Mouse (Mus musculus) CH12.LX (cell line): Measurements from ENCODE around the gene Otud5. TPM values are rescaled to one million over a fixed set of nuclear protein-coding genes. Genes with fewer than 3 reads are reported as not detected.

Source experiments
- DNase-seq: peaks from one replicate; pipeline ENCODE4 v3.0.0-alpha.2; 2013; ENCODE audit errors: extremely low read depth
- H3K27ac ChIP-seq: 2 replicates; pipeline ENCODE4 v1.5.1; 2012; ENCODE audit warnings: low read depth, mild to moderate bottlenecking, control low read depth, moderate library complexity; ENCODE audit not compliant: insufficient read depth
- H3K27me3 ChIP-seq: replicated peaks from 2 replicates; pipeline ENCODE3; 2012; ENCODE audit warnings: inconsistent platforms
- H3K36me3 ChIP-seq, 2 experiments: replicated peaks in 1 of 2; 2 replicates each; pipeline versions ENCODE3 to v1.6.1; 2012; ENCODE audit warnings: inconsistent platforms in 1 of 2, low read length in 1 of 2, mild to moderate bottlenecking in 1 of 2, mixed read lengths in 1 of 2, moderate library complexity in 1 of 2; ENCODE audit not compliant: control insufficient read depth in 1 of 2, insufficient read depth in 1 of 2
- H3K4me1 ChIP-seq, 2 experiments: 2 replicates each; pipeline ENCODE4 v1.6.1; 2012; ENCODE audit warnings: inconsistent platforms in 1 of 2, moderate library complexity in 1 of 2; ENCODE audit not compliant: insufficient read depth in 2 of 2, control insufficient read depth in 1 of 2
- H3K4me2 ChIP-seq: 2 replicates; pipeline ENCODE4 v1.6.1; 2012; ENCODE audit warnings: low read depth, mild to moderate bottlenecking, control low read depth; ENCODE audit not compliant: poor library complexity, insufficient read depth, severe bottlenecking
- H3K4me3 ChIP-seq, 3 experiments: fragments of 150-350 bp in 1 of 3; sonication (generic) in 1 of 3; replicated peaks in 1 of 3; 2 replicates each; pipeline versions ENCODE3 to v1.5.1; 2011 to 2012; ENCODE audit warnings: low read depth in 2 of 3, low read length in 2 of 3, mild to moderate bottlenecking in 2 of 3, moderate library complexity in 2 of 3, control low read depth in 1 of 3, improper control_type of control experiment in 1 of 3, inconsistent platforms in 1 of 3, mixed read lengths in 1 of 3; ENCODE audit not compliant: poor library complexity in 1 of 3
- H3K79me2 ChIP-seq: replicated peaks from 2 replicates; pipeline ENCODE4 v1.6.1; 2012; ENCODE audit warnings: mild to moderate bottlenecking, moderate library complexity; ENCODE audit not compliant: control insufficient read depth, poor library complexity, insufficient read depth, severe bottlenecking; ENCODE audit errors: extremely low read depth
- H3K9ac ChIP-seq: 2 replicates; pipeline ENCODE4 v1.6.1; 2012; ENCODE audit warnings: low read depth, mild to moderate bottlenecking, control low read depth, moderate library complexity; ENCODE audit not compliant: insufficient read depth
- H3K9me3 ChIP-seq: replicated peaks from 2 replicates; pipeline ENCODE3; 2012; ENCODE audit warnings: low read length, inconsistent platforms, mixed read lengths
- CHD2 ChIP-seq: IDR thresholded peaks from 2 replicates; pipeline ENCODE4 v1.6.1; 2011; ENCODE audit warnings: low read length, improper control_type of control experiment
- CTCF ChIP-seq, 2 experiments: IDR thresholded peaks in 1 of 2; conservative IDR thresholded peaks in 1 of 2; 2 replicates each; pipeline ENCODE4 v1.5.1; 2011 to 2012; ENCODE audit warnings: low read depth in 2 of 2, low read length in 2 of 2, improper control_type of control experiment in 1 of 2, inconsistent platforms in 1 of 2, mild to moderate bottlenecking in 1 of 2, moderate library complexity in 1 of 2
- EP300 ChIP-seq: IDR thresholded peaks from 2 replicates; pipeline ENCODE4 v1.6.1; 2011; ENCODE audit warnings: low read length, improper control_type of control experiment
- ETS1 ChIP-seq: conservative IDR thresholded peaks from 2 replicates; pipeline ENCODE4 v1.6.1; 2012; ENCODE audit warnings: low read depth, mild to moderate bottlenecking, inconsistent platforms, low read length, improper control_type of control experiment, moderate library complexity
- GABPA ChIP-seq: IDR thresholded peaks from 2 replicates; pipeline ENCODE4 v1.6.1; 2012; ENCODE audit warnings: low read depth, low read length, improper control_type of control experiment, inconsistent platforms; ENCODE audit not compliant: insufficient replicate concordance
- IRF4 ChIP-seq: IDR thresholded peaks from 2 replicates; pipeline ENCODE4 v1.6.1; 2014; ENCODE audit warnings: low read depth, mild to moderate bottlenecking, inconsistent platforms, low read length, improper control_type of control experiment
- KAT2A ChIP-seq: IDR thresholded peaks from 2 replicates; pipeline ENCODE4 v1.6.1; 2012; ENCODE audit warnings: low read length, improper control_type of control experiment, inconsistent platforms; ENCODE audit not compliant: insufficient replicate concordance
- MAFK ChIP-seq: IDR thresholded peaks from 2 replicates; pipeline ENCODE4 v1.6.1; 2011; ENCODE audit warnings: low read length, improper control_type of control experiment; ENCODE audit not compliant: insufficient replicate concordance
- MAX ChIP-seq: IDR thresholded peaks from 2 replicates; pipeline ENCODE4 v1.6.1; 2011; ENCODE audit warnings: low read length, improper control_type of control experiment
- MAZ ChIP-seq: IDR thresholded peaks from 2 replicates; pipeline ENCODE4 v1.6.1; 2012; ENCODE audit warnings: low read depth, mild to moderate bottlenecking, inconsistent platforms, low read length, improper control_type of control experiment, moderate library complexity
- MXI1 ChIP-seq: IDR thresholded peaks from 2 replicates; pipeline ENCODE4 v1.6.1; 2011; ENCODE audit warnings: mild to moderate bottlenecking, low read depth, low read length, improper control_type of control experiment
- NELFE ChIP-seq: IDR thresholded peaks from 2 replicates; pipeline ENCODE4 v1.6.1; 2011; ENCODE audit warnings: low read depth, low read length, improper control_type of control experiment
- NRF1 ChIP-seq: IDR thresholded peaks from 2 replicates; pipeline ENCODE4 v1.6.1; 2014; ENCODE audit warnings: low read depth, mild to moderate bottlenecking, inconsistent platforms, low read length, improper control_type of control experiment, moderate library complexity
- PAX5 ChIP-seq: IDR thresholded peaks from 2 replicates; pipeline ENCODE4 v1.6.1; 2012; ENCODE audit warnings: low read length, inconsistent platforms, mixed read lengths
- POLR2AphosphoS2 ChIP-seq: IDR thresholded peaks from 2 replicates; pipeline ENCODE4 v1.6.1; 2011; ENCODE audit warnings: low read depth, low read length, improper control_type of control experiment
- RAD21 ChIP-seq: IDR thresholded peaks from 2 replicates; pipeline ENCODE4 v1.6.1; 2011; ENCODE audit warnings: low read depth, mild to moderate bottlenecking, low read length, improper control_type of control experiment, moderate library complexity
- SIN3A ChIP-seq: IDR thresholded peaks from 2 replicates; pipeline ENCODE4 v1.6.1; 2012; ENCODE audit warnings: low read length, improper control_type of control experiment, inconsistent platforms
- TBP ChIP-seq: conservative IDR thresholded peaks from 2 replicates; pipeline ENCODE4 v1.6.1; 2011; ENCODE audit warnings: low read depth, low read length, improper control_type of control experiment
- TCF12 ChIP-seq: IDR thresholded peaks from 2 replicates; pipeline ENCODE4 v1.6.1; 2014; ENCODE audit warnings: low read depth, mild to moderate bottlenecking, inconsistent platforms, low read length, improper control_type of control experiment
- USF1 ChIP-seq: IDR thresholded peaks from 2 replicates; pipeline ENCODE4 v1.6.1; 2014; ENCODE audit warnings: low read depth, mild to moderate bottlenecking, inconsistent platforms, low read length, improper control_type of control experiment
- USF2 ChIP-seq: conservative IDR thresholded peaks from 2 replicates; pipeline ENCODE4 v1.6.1; 2011; ENCODE audit warnings: low read depth, low read length, improper control_type of control experiment
- ZKSCAN1 ChIP-seq: IDR thresholded peaks from 2 replicates; pipeline ENCODE4 v1.6.1; 2012; ENCODE audit warnings: low read depth, inconsistent platforms, low read length, improper control_type of control experiment, borderline replicate concordance
- ZMIZ1 ChIP-seq: IDR thresholded peaks from 2 replicates; pipeline ENCODE4 v1.6.1; 2012; ENCODE audit warnings: low read depth, mild to moderate bottlenecking, inconsistent platforms, low read length, improper control_type of control experiment
- ZNF384 ChIP-seq: IDR thresholded peaks from 2 replicates; pipeline ENCODE4 v1.6.1; 2012; ENCODE audit warnings: low read depth, low read length, improper control_type of control experiment, inconsistent platforms
- dilution Hi-C: fragments of 300-500 bp; cut with MboI; formaldehyde crosslinking; loops from 2 replicates; pipeline ENCODE4 v1.14.3; 2020; ENCODE audit warnings: low sequenced_read_pairs; ENCODE audit not compliant: extremely low pct_unique_long_range_greater_than_20kb, extremely low pct_ligation_motif_present
- in situ Hi-C: fragments of 300-500 bp; cut with MboI; formaldehyde crosslinking; loops from 3 replicates; pipeline ENCODE4 v1.14.3; 2019; ENCODE audit warnings: low sequenced_read_pairs, low pct_ligation_motif_present, low pct_unique_long_range_greater_than_20kb, mixed read lengths
- polyA plus RNA-seq: library from polyadenylated mRNA; unstranded; fragments of >175 nt; gene quantifications from 2 replicates; pipeline ENCODE4 v1.2.1, GENCODE M21; 2012; ENCODE audit warnings: low read depth; ENCODE audit not compliant: insufficient read length
- total RNA-seq, 2 experiments: library from RNA; depleted of rRNA; stranded (reverse); fragments of 300-350 nt in 1 of 2; fragments of >200 nt in 1 of 2; gene quantifications; 2 replicates each; pipeline ENCODE4 v1.2.3; 2012 to 2014

The Otud5 gene
- total and polyA plus RNA-seq, 3 experiments = 58.0 to 92.7 (median 67.8) TPM

DNA sequence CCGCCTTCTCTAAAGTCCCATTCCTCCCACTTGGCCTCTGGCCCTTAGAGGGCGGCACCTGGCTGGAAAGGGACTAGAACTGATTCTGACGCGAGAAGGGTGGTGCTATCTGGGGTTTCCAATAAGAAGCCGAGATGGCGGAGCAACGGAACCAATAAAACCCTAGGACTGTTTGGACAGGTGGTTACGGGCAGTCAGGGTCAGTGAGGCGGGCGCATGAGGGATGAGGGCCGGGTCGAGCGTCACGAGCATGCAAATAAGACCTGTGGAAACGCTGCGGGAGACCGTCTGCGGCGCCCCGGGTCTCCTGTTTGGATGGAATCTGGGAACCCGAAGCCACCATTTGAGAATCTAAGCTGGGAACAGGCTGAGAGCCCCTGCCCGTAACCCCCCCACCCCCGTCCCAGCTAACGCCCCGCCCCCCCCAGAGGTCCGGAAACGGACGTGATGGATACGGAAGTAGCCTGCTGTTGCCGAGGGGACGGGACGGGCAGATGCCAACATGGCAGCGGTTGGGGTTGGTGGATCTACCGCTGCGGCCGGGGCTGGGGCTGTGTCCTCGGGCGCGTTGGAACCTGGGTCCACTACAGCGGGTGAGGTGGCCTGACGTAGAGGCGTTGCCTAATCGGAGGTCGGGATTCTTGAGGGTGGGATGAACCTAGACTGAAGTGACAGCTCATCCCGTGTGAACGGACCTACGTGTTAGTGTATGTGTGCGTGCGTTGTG is 42.8 kb downstream of the Otud5 start, which contains the start of gene Slc35a2 (continued):
- TF ChIP-seq CTCF (conservative IDR thresholded peaks at IDR 0.05 in 1 of 2, IDR thresholded peaks at IDR 0.05 in 1 of 2; ENCODE audit: low read depth in 2 of 2, low read length in 2 of 2) = peak in 1 of 2 experiments; percentile 26; a peak in 1 of 4 replicates
- TF ChIP-seq MXI1 = 0 out of 2 replicates have a peak, but pooled peaks have one; percentile 42
- TF ChIP-seq KAT2A = no peak
- TF ChIP-seq EP300 = no peak
- TF ChIP-seq USF2 = no peak
- peak; percentile 16 for TF ChIP-seq TCF12
- 0 out of 2 replicates have a peak, but pooled peaks have one; percentile 26 for TF ChIP-seq ETS1
- TF ChIP-seq, all 38 proteins: peak for 14

GRCm38 (mm10) chrX:7898211-7898610 is 57.0 kb downstream of the Otud5 start:
- H3K9me3 ChIP-seq = no peaks in the 10 kb centered on the region
- H3K36me3 ChIP-seq = peaks cover 26 to 43% of the 10 kb centered on the region in 2 experiments
- in situ Hi-C loops (no loop called here), dilution Hi-C loops (no loop called here)
- no peaks in the 10 kb centered on the region for H3K27me3 ChIP-seq
- H3K4me2 ChIP-seq = peak overlapping the region; percentile 60
- H3K27ac ChIP-seq = peak overlapping the region; percentile 76
- H3K79me2 ChIP-seq = peaks cover 8% of the 10 kb centered on the region
- peaks cover 2 to 11% of the 10 kb centered on the region in 2 experiments; a peak in 3 of 4 replicates for H3K4me1 ChIP-seq
- DNase-seq = no peak
- TF ChIP-seq GABPA (no peak), NRF1 (no peak), ZMIZ1 (no peak), ZKSCAN1 (no peak), USF2 (no peak), ZNF384 (no peak), MAFK (no peak), MAZ (no peak), PAX5 (no peak), CHD2 (no peak), USF1 (no peak), NELFE (no peak), IRF4 (no peak), KAT2A (no peak), CTCF (conservative IDR thresholded peaks at IDR 0.05 in 1 of 2, IDR thresholded peaks at IDR 0.05 in 1 of 2; ENCODE audit: low read depth in 2 of 2, low read length in 2 of 2) (no peak), SIN3A (no peak), TBP (no peak), RAD21 (no peak), MAX (no peak), POLR2AphosphoS2 (no peak)
- peak overlapping the region; percentile 61 to 96 (median 68) for H3K4me3 ChIP-seq
- peak overlapping the region; percentile 70 for H3K9ac ChIP-seq
